Mouse (Mus musculus): ENCODE results near the gene Stk32b. TPM values are rescaled to one million over a fixed set of nuclear protein-coding genes. Genes with fewer than 3 reads are reported as not detected.
A peak's percentile ranks its signal among the peaks of the same experiment; 100 is the strongest.

Gene Stk32b
- polyA plus RNA-seq, 1 experiment from 2014 or later: 16.7 TPM

- H3K27ac ChIP-seq (replicated peaks): no peak overlapping the region
- 73% methylated on average over 6 of the region's 6 CpGs for WGBS
- no peak overlapping the region for H3K9ac ChIP-seq (replicated peaks)
- no peak overlapping the region for H3K4me3 ChIP-seq
- H3K9me3 ChIP-seq: no peaks in the 10 kb centered on the region
- no peaks in the 10 kb centered on the region for H3K4me1 ChIP-seq
- H3K27me3 ChIP-seq: no peaks in the 10 kb centered on the region
- H3K36me3 ChIP-seq: no peaks in the 10 kb centered on the region
- ATAC-seq (replicated peaks): no peak
- H3K4me2 ChIP-seq (replicated peaks): no peak overlapping the region
These were observed 130.9 kb downstream of the Stk32b start for GRCm38 (mm10) chr5:37586071-37586470.

GRCm38 (mm10) chr5:37575427-37575826 lies 141.5 kb downstream of the Stk32b start:
- H3K9ac ChIP-seq (replicated peaks): no peak overlapping the region
- H3K9me3 ChIP-seq: no peaks in the 10 kb centered on the region
- H3K4me1 ChIP-seq: no peaks in the 10 kb centered on the region
- ATAC-seq (replicated peaks): no peak
- no peaks in the 10 kb centered on the region for H3K27me3 ChIP-seq
- no peak overlapping the region for H3K4me3 ChIP-seq
- no peak overlapping the region for H3K27ac ChIP-seq (replicated peaks)
- H3K36me3 ChIP-seq: no peaks in the 10 kb centered on the region
- WGBS: 84% methylated on average over 6 of the region's 6 CpGs
- H3K4me2 ChIP-seq (replicated peaks): no peak overlapping the region

GRCm38 (mm10) chr5:37557274-37557815 lies 159.6 kb downstream of the Stk32b start:
- Histone ChIP-seq H3K36me3 (no peaks in the 10 kb centered on the region), H3K27me3 (no peaks in the 10 kb centered on the region), H3K9ac (replicated peaks) (no peak overlapping the region), H3K27ac (replicated peaks) (peak overlapping the region; percentile 37; the same call in 1 of the 2 replicates), H3K4me2 (replicated peaks) (no peak overlapping the region), H3K4me3 (no peak overlapping the region), H3K9me3 (no peaks in the 10 kb centered on the region), H3K4me1 (peaks cover 8% of the 10 kb centered on the region)
- 34% methylated on average over 6 of the region's 6 CpGs for WGBS
- peak; percentile 83 for ATAC-seq (replicated peaks)

- H3K4me3 ChIP-seq: no peak overlapping the region
- H3K27ac ChIP-seq (replicated peaks): no peak overlapping the region
- H3K9ac ChIP-seq (replicated peaks): no peak overlapping the region
- no peak for ATAC-seq (replicated peaks)
- no peaks in the 10 kb centered on the region for H3K36me3 ChIP-seq
- WGBS: 80% methylated on average over 4 of the region's 4 CpGs
- H3K4me2 ChIP-seq (replicated peaks): no peak overlapping the region
- H3K27me3 ChIP-seq: no peaks in the 10 kb centered on the region
- H3K4me1 ChIP-seq: peaks cover 8% of the 10 kb centered on the region
- H3K9me3 ChIP-seq: no peaks in the 10 kb centered on the region
These were observed 162.7 kb downstream of the Stk32b start for GRCm38 (mm10) chr5:37554231-37554630.

GRCm38 (mm10) chr5:37551649-37552048 lies 165.3 kb downstream of the Stk32b start:
- H3K4me3 ChIP-seq: no peak overlapping the region
- H3K9me3 ChIP-seq: no peaks in the 10 kb centered on the region
- H3K4me2 ChIP-seq (replicated peaks): no peak overlapping the region
- H3K9ac ChIP-seq (replicated peaks): no peak overlapping the region
- H3K36me3 ChIP-seq: no peaks in the 10 kb centered on the region
- no peak for ATAC-seq (replicated peaks)
- no peak overlapping the region for H3K27ac ChIP-seq (replicated peaks)
- H3K27me3 ChIP-seq: no peaks in the 10 kb centered on the region
- WGBS: 66% methylated on average over 5 of the region's 5 CpGs
- H3K4me1 ChIP-seq: no peaks in the 10 kb centered on the region

- Histone ChIP-seq H3K27ac (replicated peaks) (peak overlapping the region; percentile 54; the same call in 1 of the 2 replicates), H3K9ac (replicated peaks) (no peak overlapping the region), H3K36me3 (no peaks in the 10 kb centered on the region), H3K4me1 (no peaks in the 10 kb centered on the region), H3K9me3 (no peaks in the 10 kb centered on the region), H3K4me3 (no peak overlapping the region), H3K4me2 (replicated peaks) (no peak overlapping the region), H3K27me3 (no peaks in the 10 kb centered on the region)
- 73% methylated on average over 4 of the region's 4 CpGs for WGBS
- 0 out of 2 replicates have a peak, but pooled peaks have one; percentile 32 for ATAC-seq (replicated peaks)
These were observed 181.2 kb downstream of the Stk32b start for GRCm38 (mm10) chr5:37535726-37536293.

GRCm38 (mm10) chr5:37535227-37535626 lies 181.7 kb downstream of the Stk32b start:
- no peak overlapping the region for H3K4me2 ChIP-seq (replicated peaks)
- WGBS: 79% methylated on average over 5 of the region's 5 CpGs
- H3K4me3 ChIP-seq: no peak overlapping the region
- peak overlapping the region; percentile 54; the same call in 1 of the 2 replicates for H3K27ac ChIP-seq (replicated peaks)
- 0 out of 2 replicates have a peak, but pooled peaks have one; percentile 53 for ATAC-seq (replicated peaks)
- no peaks in the 10 kb centered on the region for H3K27me3 ChIP-seq
- no peaks in the 10 kb centered on the region for H3K4me1 ChIP-seq
- H3K9ac ChIP-seq (replicated peaks): no peak overlapping the region
- H3K9me3 ChIP-seq: no peaks in the 10 kb centered on the region
- H3K36me3 ChIP-seq: no peaks in the 10 kb centered on the region

GRCm38 (mm10) chr5:37525363-37525762 lies 191.6 kb downstream of the Stk32b start:
- H3K27ac ChIP-seq (replicated peaks): no peak overlapping the region
- H3K9ac ChIP-seq (replicated peaks): no peak overlapping the region
- ATAC-seq (replicated peaks): no peak
- H3K36me3 ChIP-seq: no peaks in the 10 kb centered on the region
- 86% methylated on average over 5 of the region's 5 CpGs for WGBS
- no peaks in the 10 kb centered on the region for H3K27me3 ChIP-seq
- no peak overlapping the region for H3K4me2 ChIP-seq (replicated peaks)
- no peaks in the 10 kb centered on the region for H3K4me1 ChIP-seq
- no peaks in the 10 kb centered on the region for H3K9me3 ChIP-seq
- no peak overlapping the region for H3K4me3 ChIP-seq

GRCm38 (mm10) chr5:37520441-37520840 lies 196.5 kb downstream of the Stk32b start:
- H3K27ac ChIP-seq (replicated peaks): no peak overlapping the region
- H3K27me3 ChIP-seq: no peaks in the 10 kb centered on the region
- H3K36me3 ChIP-seq: no peaks in the 10 kb centered on the region
- no peaks in the 10 kb centered on the region for H3K9me3 ChIP-seq
- WGBS: 82% methylated on average over 3 of the region's 3 CpGs
- no peak for ATAC-seq (replicated peaks)
- H3K4me3 ChIP-seq: no peak overlapping the region
- H3K9ac ChIP-seq (replicated peaks): no peak overlapping the region
- H3K4me1 ChIP-seq: no peaks in the 10 kb centered on the region
- H3K4me2 ChIP-seq (replicated peaks): no peak overlapping the region

GRCm38 (mm10) chr5:37512479-37512878 lies 204.5 kb downstream of the Stk32b start:
- no peaks in the 10 kb centered on the region for H3K4me1 ChIP-seq
- WGBS: 34% methylated on average over 2 of the region's 2 CpGs
- no peaks in the 10 kb centered on the region for H3K9me3 ChIP-seq
- ATAC-seq (replicated peaks): no peak
- H3K4me3 ChIP-seq: no peak overlapping the region
- no peak overlapping the region for H3K4me2 ChIP-seq (replicated peaks)
- H3K9ac ChIP-seq (replicated peaks): no peak overlapping the region
- no peaks in the 10 kb centered on the region for H3K27me3 ChIP-seq
- H3K27ac ChIP-seq (replicated peaks): no peak overlapping the region
- no peaks in the 10 kb centered on the region for H3K36me3 ChIP-seq

GRCm38 (mm10) chr5:37506880-37507519 lies 210.0 kb downstream of the Stk32b start:
- WGBS: 79% methylated on average over 12 of the region's 12 CpGs
- H3K27ac ChIP-seq (replicated peaks): no peak overlapping the region

GRCm38 (mm10) chr5:37494984-37495476 lies 221.9 kb downstream of the Stk32b start:
- ATAC-seq (replicated peaks): no peak
- H3K27ac ChIP-seq (replicated peaks): no peak overlapping the region
- no peaks in the 10 kb centered on the region for H3K36me3 ChIP-seq
- no peaks in the 10 kb centered on the region for H3K4me1 ChIP-seq
- H3K9ac ChIP-seq (replicated peaks): no peak overlapping the region
- no peaks in the 10 kb centered on the region for H3K27me3 ChIP-seq
- H3K4me3 ChIP-seq: no peak overlapping the region
- no peaks in the 10 kb centered on the region for H3K9me3 ChIP-seq
- no peak overlapping the region for H3K4me2 ChIP-seq (replicated peaks)
- WGBS: 96% methylated on average over 3 of the region's 3 CpGs

More at GRCm38 (mm10) chr5:37506880-37507519, 210.0 kb downstream of the Stk32b start:
- Histone ChIP-seq H3K4me1 (no peaks in the 10 kb centered on the region), H3K36me3 (no peaks in the 10 kb centered on the region), H3K9ac (replicated peaks) (no peak overlapping the region), H3K4me3 (no peak overlapping the region), H3K4me2 (replicated peaks) (no peak overlapping the region), H3K27me3 (no peaks in the 10 kb centered on the region), H3K9me3 (no peaks in the 10 kb centered on the region)
- no peak for ATAC-seq (replicated peaks)
